Mouse (Mus musculus): Measurements from ENCODE around the gene Gm29133.

Gm29133 gene

GRCm38 (mm10) chr3:75747897-75748296, at the start of gene Gm29133:
Gene Gm29133 (plus strand): TSS chr3:75748197.
- DNase-seq (ENCODE audit: low spot score) = no peak

DNA sequence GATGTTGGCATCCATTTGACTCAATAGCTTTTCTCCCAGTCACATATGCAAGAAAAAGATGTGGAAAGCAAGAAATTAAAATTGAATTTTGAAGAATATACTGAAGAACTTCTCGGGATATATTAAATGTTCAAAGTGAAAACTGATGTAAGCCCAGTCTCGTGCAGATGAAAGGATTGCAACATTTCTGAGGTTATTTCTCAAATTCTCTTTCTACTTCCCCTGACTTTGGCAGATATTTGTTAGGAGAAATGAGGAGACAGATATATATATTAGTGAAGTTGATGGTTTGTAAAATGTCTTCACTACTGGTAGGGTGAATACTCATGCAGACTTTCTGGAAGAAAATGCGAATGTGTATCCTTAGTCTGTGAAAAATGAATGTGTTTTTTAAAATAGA, 48.9 kb upstream of the Gm29133 start:
- DNase-seq (ENCODE audit: low spot score) = no peak

GRCm38 (mm10) chr3:75701336-75701735, 46.7 kb upstream of the Gm29133 start:
- DNase-seq (ENCODE audit: low spot score) = no peak

GRCm38 (mm10) chr3:75706536-75706935, 41.5 kb upstream of the Gm29133 start:
- DNase-seq (ENCODE audit: low spot score) = no peak

DNA sequence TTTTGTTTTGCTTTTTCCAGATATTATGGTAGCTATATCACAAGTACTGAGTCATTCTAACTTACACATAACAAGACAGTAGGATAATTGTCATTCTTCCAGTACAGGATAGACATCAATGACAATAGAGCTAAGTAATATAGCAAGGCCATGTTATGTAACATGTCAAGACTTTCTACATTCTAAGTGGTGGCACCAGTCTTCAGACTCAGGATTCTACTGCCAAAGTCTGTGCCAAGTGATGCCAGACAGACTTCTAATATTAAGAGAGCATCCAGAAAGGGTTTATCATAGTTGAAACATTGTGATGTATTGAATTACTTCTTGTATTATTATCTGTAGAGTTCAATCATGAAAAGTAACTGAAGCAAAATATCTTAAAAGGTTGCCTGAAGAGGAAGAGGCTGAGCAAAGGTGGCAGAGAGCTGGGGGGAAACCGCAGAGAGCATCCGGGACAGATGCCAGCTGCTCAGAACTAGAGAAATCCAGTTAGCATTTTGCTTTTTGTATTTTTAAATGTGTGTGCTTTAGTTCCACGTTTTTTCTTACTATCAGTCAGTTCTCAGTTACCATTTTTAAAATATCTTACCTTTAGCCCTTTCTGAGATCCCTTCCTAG, 34.2 kb upstream of the Gm29133 start:
- no peak for DNase-seq (ENCODE audit: low spot score)

GRCm38 (mm10) chr3:75720663-75721062, 27.3 kb upstream of the Gm29133 start:
- no peak for DNase-seq (ENCODE audit: low spot score)

GRCm38 (mm10) chr3:75730982-75731600, 16.9 kb upstream of the Gm29133 start:
- DNase-seq (ENCODE audit: low spot score) = no peak

DNA sequence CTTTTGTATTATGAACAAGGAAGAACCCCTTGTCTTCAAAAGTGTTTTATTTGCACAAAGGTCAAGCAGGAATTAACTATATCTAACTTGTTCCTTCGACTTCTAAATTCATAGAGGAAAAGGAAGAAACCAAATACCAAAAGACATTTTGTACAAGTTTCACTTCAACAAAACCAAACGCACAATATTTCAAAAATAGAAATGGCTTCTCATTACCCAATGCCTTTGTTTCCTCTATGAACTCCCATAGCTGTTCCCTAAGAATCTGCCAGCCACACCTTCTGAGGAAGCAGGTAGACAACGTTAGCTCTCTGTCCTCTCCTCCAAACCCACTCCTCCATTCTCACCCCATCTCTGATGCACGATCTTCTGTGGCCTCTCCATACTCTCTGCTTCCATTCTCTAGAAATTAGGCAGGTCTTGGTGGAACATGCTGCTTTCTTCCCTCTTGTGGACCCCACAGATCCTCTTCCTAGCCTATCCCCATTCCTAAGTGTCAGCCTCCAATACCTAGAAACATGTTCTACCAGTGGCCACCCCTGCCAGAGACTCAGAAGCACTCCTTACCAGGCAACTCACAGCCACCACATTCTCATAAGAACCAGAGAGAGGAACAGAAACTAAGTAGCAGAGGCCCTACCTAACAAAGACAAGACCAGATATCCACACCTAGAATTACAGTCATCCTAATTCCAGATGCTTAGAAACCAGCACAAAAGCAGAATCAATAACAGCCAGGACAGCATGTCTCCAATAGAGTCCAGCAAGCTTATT, 4.1 kb upstream of the Gm29133 start:
- DNase-seq (ENCODE audit: low spot score) = no peak

DNA sequence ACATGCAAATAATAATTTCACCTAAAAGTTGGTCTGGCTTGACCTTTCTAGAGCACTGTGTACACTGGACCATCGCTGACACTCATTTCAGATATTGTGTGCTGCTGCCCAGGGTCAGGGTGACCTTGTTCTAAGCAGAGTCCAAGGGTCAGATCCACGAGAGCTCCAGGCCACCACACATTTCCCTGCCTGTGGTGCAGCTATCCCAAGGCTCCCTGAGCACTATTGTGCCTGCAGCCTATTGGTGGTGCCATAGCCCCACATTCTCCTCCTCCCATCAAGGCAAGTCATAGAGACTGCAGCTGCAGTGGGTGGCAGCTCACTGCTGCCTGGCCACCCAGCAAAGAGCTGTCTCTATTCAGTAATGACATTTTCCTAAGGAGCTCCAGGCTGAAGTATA, 2.7 kb upstream of the Gm29133 start:
- DNase-seq (ENCODE audit: low spot score) = no peak

GRCm38 (mm10) chr3:75763351-75763750, 15.4 kb downstream of the Gm29133 start:
- DNase-seq (ENCODE audit: low spot score) = no peak

DNA sequence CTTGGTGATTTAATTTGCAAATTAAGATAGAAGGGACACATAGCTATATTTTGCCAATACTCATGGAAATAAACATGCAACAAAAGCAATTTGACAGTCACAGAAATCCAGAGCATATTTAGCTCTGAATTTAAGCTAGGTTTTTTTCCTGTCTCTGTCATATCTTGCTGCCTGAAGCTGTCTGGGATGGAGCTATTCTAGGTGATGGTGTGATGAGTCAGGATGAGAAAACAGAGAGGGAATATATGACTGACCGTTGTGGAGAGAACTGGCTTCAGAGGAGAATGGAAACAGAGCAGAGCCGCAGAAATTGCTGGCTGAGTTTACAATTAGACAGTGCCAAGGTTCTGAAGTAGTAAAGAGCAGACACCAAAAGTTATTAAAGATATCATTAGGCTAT, 26.3 kb downstream of the Gm29133 start:
- DNase-seq (ENCODE audit: low spot score) = no peak

DNA sequence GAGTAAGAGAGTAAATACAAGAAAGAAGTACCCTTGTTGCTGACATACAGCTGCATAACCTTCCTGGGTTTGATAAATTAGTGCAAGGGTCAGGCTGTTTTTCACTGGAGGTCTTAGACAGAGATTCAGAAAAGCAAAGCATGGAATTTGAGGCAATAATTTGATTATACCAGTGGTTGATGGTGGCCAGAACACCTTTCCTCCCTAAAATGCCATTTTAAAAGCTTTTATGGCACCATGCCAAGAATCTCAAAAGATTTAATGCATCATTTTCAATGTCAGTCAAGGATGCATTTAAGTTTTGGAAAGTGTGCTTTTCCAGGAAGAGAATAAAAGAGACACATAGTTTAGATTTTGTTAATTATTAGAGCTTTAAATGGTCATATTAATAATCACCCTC, 60.0 kb downstream of the Gm29133 start:
- DNase-seq (ENCODE audit: low spot score) = no peak

GRCm38 (mm10) chr3:75823934-75824333, 75.9 kb downstream of the Gm29133 start:
- DNase-seq (ENCODE audit: low spot score) = no peak

GRCm38 (mm10) chr3:75824458-75824857, 76.5 kb downstream of the Gm29133 start:
- DNase-seq (ENCODE audit: low spot score) = no peak

DNA sequence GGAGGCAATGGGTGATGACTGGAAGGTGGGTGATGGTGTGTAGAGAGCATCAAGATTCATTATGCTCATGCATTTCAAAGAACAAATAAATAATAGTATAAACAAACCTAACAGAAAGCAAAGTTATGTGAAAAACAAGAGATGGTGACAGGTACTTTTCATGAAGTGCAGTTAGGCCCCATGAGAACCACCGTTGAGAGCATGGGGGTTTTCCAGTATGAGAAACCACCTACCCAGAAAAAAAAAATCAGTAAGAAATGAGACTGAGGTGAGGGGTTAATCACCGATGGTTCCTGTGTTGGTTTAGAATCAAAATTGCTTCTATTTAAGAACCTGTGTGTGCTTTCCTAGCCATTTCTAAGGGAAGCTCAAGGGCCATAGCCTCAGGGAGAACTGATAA, 86.8 kb downstream of the Gm29133 start:
- DNase-seq (ENCODE audit: low spot score) = no peak

DNA sequence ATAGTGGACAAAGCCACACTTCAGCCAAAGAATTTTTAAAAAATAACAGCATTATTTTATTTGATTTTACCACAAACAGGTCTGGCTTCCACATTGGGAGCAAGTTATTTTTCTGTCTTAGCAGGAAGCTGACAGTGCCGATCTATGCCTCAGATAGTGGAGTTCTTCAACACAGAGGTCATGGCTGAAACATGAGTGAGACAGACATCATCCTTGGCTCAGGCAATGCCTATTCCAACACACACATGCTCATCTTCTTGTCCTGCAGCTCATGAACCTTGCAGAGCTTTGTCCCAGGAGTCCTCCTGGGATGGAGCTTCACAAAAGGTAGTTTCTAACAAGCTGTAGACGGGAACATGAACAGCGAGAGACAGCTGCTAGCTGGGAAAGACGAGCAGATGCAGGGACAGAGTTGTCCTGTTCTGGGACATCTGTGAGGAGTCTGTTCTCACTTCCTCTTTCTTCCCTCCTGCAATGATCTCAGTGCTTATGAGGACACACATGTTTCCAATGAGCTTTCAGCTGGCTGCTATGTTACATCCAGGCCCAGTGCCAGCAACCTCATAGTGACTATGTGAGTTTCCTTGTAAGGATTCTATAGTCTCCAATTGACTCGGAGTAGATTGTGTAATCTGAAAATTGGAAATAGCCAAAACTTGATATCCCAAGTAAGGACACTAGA, 87.4 kb downstream of the Gm29133 start:
- DNase-seq (ENCODE audit: low spot score) = no peak
